Mouse (Mus musculus) small intestine, adult 2 months (tissue): Measurements from ENCODE around the gene Klf7.

Experiments
- CTCF ChIP-seq: fragments of 200-500 bp; IDR thresholded peaks from 2 replicates; pipeline ENCODE4 v1.5.1; 2012; ENCODE audit warnings: low read depth, mild to moderate bottlenecking, control low read depth, inconsistent platforms, low read length, moderate library complexity, mixed read lengths; ENCODE audit not compliant: insufficient replicate concordance, insufficient read length; ENCODE audit errors: extremely low read depth
- POLR2A ChIP-seq: fragments of 200-500 bp; IDR thresholded peaks from 2 replicates; pipeline ENCODE4 v1.6.1; 2012; ENCODE audit warnings: low read depth, mild to moderate bottlenecking, control low read depth, inconsistent platforms, low read length, moderate library complexity

GRCm38 (mm10) chr1:63995137-63995492 is 127.0 kb downstream of the Klf7 start:
- TF ChIP-seq CTCF (no peak), POLR2A (no peak)
